Mouse (Mus musculus): ENCODE data around the gene Ube2l6. TPM values are rescaled to one million over a fixed set of nuclear protein-coding genes. Genes with fewer than 3 reads are reported as not detected.

Gene Ube2l6
- total and polyA plus RNA-seq, 3 experiments, result 2.0 to 8.5 (median 4.1) TPM

DNA sequence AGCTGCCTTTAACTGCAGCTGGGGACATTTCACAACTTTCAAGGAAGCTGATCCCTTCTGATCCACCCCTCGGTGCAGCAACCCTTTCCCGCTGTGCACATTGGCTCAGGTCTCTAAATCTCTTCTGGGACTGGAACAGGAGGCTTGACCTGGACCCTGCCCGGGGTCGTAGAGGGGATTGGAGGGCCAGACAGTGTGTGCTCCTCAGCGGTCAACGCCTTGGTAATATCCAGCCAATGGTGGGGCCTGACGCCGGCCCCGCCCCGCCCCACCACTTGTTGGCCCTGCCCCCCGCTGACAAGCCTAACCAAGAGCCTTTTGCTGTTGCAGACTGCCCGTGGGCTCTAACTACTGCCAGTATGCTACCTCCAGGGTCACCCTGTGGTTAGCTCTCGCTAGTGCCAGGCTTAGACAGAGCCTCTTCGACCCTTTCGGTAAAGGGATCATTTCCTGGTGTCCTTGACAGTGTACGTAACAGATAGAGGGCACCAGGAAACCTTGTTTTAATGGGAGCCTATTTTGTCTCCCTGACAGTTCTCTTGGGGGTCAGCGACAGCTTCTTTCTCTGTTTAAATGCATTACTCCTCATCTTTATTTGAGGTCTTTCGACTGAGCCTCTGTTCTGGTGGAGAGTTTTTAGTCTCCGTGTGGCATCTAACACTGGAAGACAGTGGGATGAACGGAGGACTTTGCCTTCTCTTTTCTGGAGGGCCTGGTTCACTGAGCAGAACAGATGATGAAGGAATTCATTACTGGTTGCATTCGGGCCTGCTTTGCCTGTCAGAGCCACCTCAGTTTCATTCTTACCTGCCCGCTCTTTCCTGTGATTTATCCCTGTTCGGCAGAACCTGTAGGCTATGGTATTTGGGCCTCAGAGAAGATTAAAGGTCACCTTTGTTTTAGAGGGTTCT is 52.8 kb downstream of the Ube2l6 start:
- in situ Hi-C loops (cut with MboI; ENCODE audit: low pct_ligation_motif_present, low pct_unique_long_range_greater_than_20kb, low sequenced_read_pairs), result no loop called here
- peaks cover 0 to 14% of the 10 kb centered on the region in 2 experiments; a peak in 2 of 4 replicates for H3K4me1 ChIP-seq (ENCODE audit: control insufficient read depth in 1 of 2, insufficient read depth in 2 of 2)
- H3K36me3 ChIP-seq (replicated peaks in 1 of 2; ENCODE audit: control insufficient read depth in 1 of 2, insufficient read depth in 1 of 2, low read length in 1 of 2), result no peaks in the 10 kb centered on the region
- H3K27me3 ChIP-seq (replicated peaks), result no peaks in the 10 kb centered on the region
- TF ChIP-seq MAX (IDR thresholded peaks at IDR 0.05; ENCODE audit: low read length), result no peak
- no peak for TF ChIP-seq MAZ (IDR thresholded peaks at IDR 0.05; ENCODE audit: low read depth, low read length)
- no peak for TF ChIP-seq ZKSCAN1 (IDR thresholded peaks at IDR 0.05; ENCODE audit: borderline replicate concordance, low read depth, low read length)
- no peak for TF ChIP-seq RAD21 (IDR thresholded peaks at IDR 0.05; ENCODE audit: low read depth, low read length)
- no peak for TF ChIP-seq ZC3H11A (IDR thresholded peaks at IDR 0.05; ENCODE audit: low read depth, low read length)
- no peak for TF ChIP-seq CHD1 (IDR thresholded peaks at IDR 0.05; ENCODE audit: low read depth, low read length)
- no peak for TF ChIP-seq HCFC1 (IDR thresholded peaks at IDR 0.05; ENCODE audit: low read depth, low read length)
- no peak for TF ChIP-seq IRF4 (IDR thresholded peaks at IDR 0.05; ENCODE audit: low read depth, low read length)
- no peak overlapping the region for H3K4me2 ChIP-seq (ENCODE audit: insufficient read depth, low read depth, poor library complexity, severe bottlenecking)
- dilution Hi-C loops (cut with MboI; ENCODE audit: extremely low pct_ligation_motif_present, extremely low pct_unique_long_range_greater_than_20kb, low sequenced_read_pairs), result no loop called here
- H3K9me3 ChIP-seq (replicated peaks; ENCODE audit: low read length), result no peaks in the 10 kb centered on the region
- H3K27ac ChIP-seq (ENCODE audit: insufficient read depth, low read depth), result no peak overlapping the region
- H3K79me2 ChIP-seq (replicated peaks; ENCODE audit: control insufficient read depth, extremely low read depth, insufficient read depth, poor library complexity, severe bottlenecking), result no peaks in the 10 kb centered on the region
- DNase-seq (ENCODE audit: extremely low read depth), result no peak
- H3K9ac ChIP-seq (ENCODE audit: insufficient read depth, low read depth), result no peak overlapping the region
- H3K4me3 ChIP-seq (replicated peaks in 1 of 3; ENCODE audit: low read depth in 2 of 3, low read length in 2 of 3, poor library complexity in 1 of 3), result no peak overlapping the region

- dilution Hi-C loops (cut with MboI; ENCODE audit: extremely low pct_ligation_motif_present, extremely low pct_unique_long_range_greater_than_20kb, low sequenced_read_pairs) (no loop called here), in situ Hi-C loops (cut with MboI; ENCODE audit: low pct_ligation_motif_present, low pct_unique_long_range_greater_than_20kb, low sequenced_read_pairs) (no loop called here)
- Histone ChIP-seq H3K36me3 (replicated peaks in 1 of 2; ENCODE audit: control insufficient read depth in 1 of 2, insufficient read depth in 1 of 2, low read length in 1 of 2) (no peaks in the 10 kb centered on the region), H3K9me3 (replicated peaks; ENCODE audit: low read length) (no peaks in the 10 kb centered on the region), H3K4me1 (ENCODE audit: control insufficient read depth in 1 of 2, insufficient read depth in 2 of 2) (peaks cover 0 to 14% of the 10 kb centered on the region in 2 experiments; a peak in 2 of 4 replicates), H3K27me3 (replicated peaks) (peaks cover 13% of the 10 kb centered on the region), H3K79me2 (replicated peaks; ENCODE audit: control insufficient read depth, extremely low read depth, insufficient read depth, poor library complexity, severe bottlenecking) (no peaks in the 10 kb centered on the region), H3K4me3 (replicated peaks in 1 of 3; ENCODE audit: low read depth in 2 of 3, low read length in 2 of 3, poor library complexity in 1 of 3) (no peak overlapping the region), H3K4me2 (ENCODE audit: insufficient read depth, low read depth, poor library complexity, severe bottlenecking) (no peak overlapping the region), H3K9ac (ENCODE audit: insufficient read depth, low read depth) (no peak overlapping the region), H3K27ac (ENCODE audit: insufficient read depth, low read depth) (no peak overlapping the region)
- TF ChIP-seq SMC3 (IDR thresholded peaks at IDR 0.05; ENCODE audit: low read depth, low read length), result peak; percentile 91
- TF ChIP-seq ELF1 (IDR thresholded peaks at IDR 0.05; ENCODE audit: low read depth, low read length), result no peak
- TF ChIP-seq TCF12 (IDR thresholded peaks at IDR 0.05; ENCODE audit: low read depth, low read length), result no peak
- TF ChIP-seq E2F4 (IDR thresholded peaks at IDR 0.05; ENCODE audit: insufficient replicate concordance, low read depth, low read length), result no peak
- peak; percentile 71 to 88 for TF ChIP-seq CTCF (conservative IDR thresholded peaks at IDR 0.05 in 1 of 2, IDR thresholded peaks at IDR 0.05 in 1 of 2; ENCODE audit: low read depth in 2 of 2, low read length in 2 of 2)
- TF ChIP-seq RAD21 (IDR thresholded peaks at IDR 0.05; ENCODE audit: low read depth, low read length), result peak; percentile 80
- TF ChIP-seq ZC3H11A (IDR thresholded peaks at IDR 0.05; ENCODE audit: low read depth, low read length), result peak; percentile 65
- peak; percentile 50 for DNase-seq (ENCODE audit: extremely low read depth)
Measured at GRCm38 (mm10) chr2:84855732-84856131, 57.1 kb downstream of the Ube2l6 start.

Measured in CH12.LX (cell line).